Mouse (Mus musculus) kidney, adult 2 months (tissue): ENCODE measurements at regions not wholly inside any gene's neighbourhood (a gene's known extent, or its start where the extent isn't known, plus 50 kb on each side); places are given as distances from the start of the nearest gene placed in this dataset.

Experiments
- DNase-seq: peaks from one replicate; pipeline ENCODE4 v3.0.0; 2021
- H3K27ac ChIP-seq: fragments of 200-500 bp; 2 replicates; pipeline ENCODE4 v1.5.1; 2012; ENCODE audit warnings: low read depth, low read length, control low read depth, inconsistent platforms; ENCODE audit not compliant: insufficient read depth
- H3K27me3 ChIP-seq: fragments of 200-500 bp; replicated peaks from 2 replicates; pipeline ENCODE4 v1.6.1; 2012; ENCODE audit warnings: mild to moderate bottlenecking, moderate library complexity, low read length, inconsistent platforms; ENCODE audit not compliant: control insufficient read depth, insufficient read depth
- H3K36me3 ChIP-seq: fragments of 200-500 bp; 2 replicates; pipeline ENCODE4 v1.6.1; 2012; ENCODE audit warnings: mild to moderate bottlenecking, moderate library complexity, low read length, inconsistent platforms; ENCODE audit not compliant: control insufficient read depth, insufficient read depth
- H3K4me1 ChIP-seq: fragments of 200-500 bp; 2 replicates; pipeline ENCODE4 v1.6.1; 2011; ENCODE audit warnings: low read length; ENCODE audit not compliant: control insufficient read depth, insufficient read depth
- H3K4me3 ChIP-seq: fragments of 200-500 bp; 2 replicates; pipeline ENCODE4 v1.5.1; 2011; ENCODE audit warnings: mild to moderate bottlenecking, low read depth, low read length, control low read depth; ENCODE audit not compliant: insufficient read depth
- CTCF ChIP-seq: fragments of 200-500 bp; conservative IDR thresholded peaks from 2 replicates; pipeline ENCODE4 v1.5.1; 2011; ENCODE audit warnings: low read depth, mild to moderate bottlenecking, control low read depth, low read length, moderate library complexity, mixed read lengths; ENCODE audit not compliant: insufficient read depth, insufficient read length
- POLR2A ChIP-seq: fragments of 200-500 bp; IDR thresholded peaks from one replicate; pipeline ENCODE4 v1.6.1; 2011; ENCODE audit warnings: low read depth, low read length, control low read depth
- WGBS: fragments of 180-500 bp; shearing (Covaris S2); methylation state at CpG from one replicate; pipeline ENCODE4 v1.1.7; 2018; 5-methylcytosine and 5-hydroxymethylcytosine counted together

GRCm38 (mm10) chr13:16633445-16634092, 621.9 kb downstream of the Inhba start:
- Histone ChIP-seq H3K27me3 (no peaks in the 10 kb centered on the region), H3K36me3 (no peaks in the 10 kb centered on the region), H3K4me1 (no peaks in the 10 kb centered on the region), H3K4me3 (no peak overlapping the region), H3K27ac (no peak overlapping the region)
- TF ChIP-seq POLR2A, result no peak
- TF ChIP-seq CTCF, result no peak
- 43% methylated on average over 5 of the region's 5 CpGs for WGBS
- DNase-seq, result peak; percentile 3

- H3K4me1 ChIP-seq, result no peaks in the 10 kb centered on the region
- no peak overlapping the region for H3K4me3 ChIP-seq
- H3K36me3 ChIP-seq, result no peaks in the 10 kb centered on the region
- H3K27me3 ChIP-seq, result no peaks in the 10 kb centered on the region
- no peak for TF ChIP-seq CTCF
- TF ChIP-seq POLR2A, result no peak
- H3K27ac ChIP-seq, result no peak overlapping the region
- DNase-seq, result peak; percentile 64
- WGBS, result 60% methylated on average over 2 of the region's 2 CpGs
Observed at GRCm38 (mm10) chr13:16636251-16636650, 624.6 kb downstream of the Inhba start.

- 35% methylated on average over 3 of the region's 3 CpGs for WGBS
- no peak for DNase-seq
- no peak overlapping the region for H3K27ac ChIP-seq
- H3K4me1 ChIP-seq, result no peaks in the 10 kb centered on the region
- no peaks in the 10 kb centered on the region for H3K27me3 ChIP-seq
- TF ChIP-seq POLR2A (no peak), CTCF (no peak)
- no peaks in the 10 kb centered on the region for H3K36me3 ChIP-seq
- no peak overlapping the region for H3K4me3 ChIP-seq
Observed at GRCm38 (mm10) chr13:16641611-16642449, 630.2 kb downstream of the Inhba start.

GRCm38 (mm10) chr13:16642450-16642994, 630.9 kb downstream of the Inhba start:
- Histone ChIP-seq H3K4me3 (no peak overlapping the region), H3K27me3 (no peaks in the 10 kb centered on the region), H3K27ac (no peak overlapping the region), H3K4me1 (no peaks in the 10 kb centered on the region), H3K36me3 (no peaks in the 10 kb centered on the region)
- TF ChIP-seq CTCF, result no peak
- TF ChIP-seq POLR2A, result no peak
- DNase-seq, result no peak
- 72% methylated on average over 6 of the region's 6 CpGs for WGBS

- TF ChIP-seq POLR2A (no peak), CTCF (no peak)
- Histone ChIP-seq H3K27ac (no peak overlapping the region), H3K36me3 (no peaks in the 10 kb centered on the region), H3K4me3 (no peak overlapping the region), H3K4me1 (no peaks in the 10 kb centered on the region), H3K27me3 (no peaks in the 10 kb centered on the region)
- WGBS, result 70% methylated on average over 3 of the region's 3 CpGs
- DNase-seq, result no peak
Observed at GRCm38 (mm10) chr13:16645311-16645710, 633.7 kb downstream of the Inhba start.

DNA sequence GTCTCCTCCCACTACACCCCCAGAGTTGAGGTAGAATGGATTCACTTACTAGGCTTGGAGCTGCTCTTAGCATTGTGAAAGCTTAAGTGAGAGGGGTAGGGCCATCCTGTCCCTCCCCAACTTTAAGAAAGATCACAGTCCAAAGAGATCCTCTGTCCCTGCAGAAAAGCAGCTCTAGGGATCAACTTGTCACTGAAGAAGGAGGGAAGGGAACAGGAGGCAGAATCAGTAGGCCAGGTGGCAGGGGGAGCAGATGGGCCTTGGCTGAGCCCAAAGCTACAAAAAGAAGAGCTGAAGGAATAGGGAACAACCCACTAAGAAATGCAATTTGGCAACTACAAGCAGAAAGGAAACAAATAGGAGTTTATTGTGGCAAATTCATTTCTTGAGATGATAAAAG, 634.4 kb downstream of the Inhba start:
- TF ChIP-seq CTCF, result no peak
- no peak for TF ChIP-seq POLR2A
- no peak for DNase-seq
- no peaks in the 10 kb centered on the region for H3K4me1 ChIP-seq

DNA sequence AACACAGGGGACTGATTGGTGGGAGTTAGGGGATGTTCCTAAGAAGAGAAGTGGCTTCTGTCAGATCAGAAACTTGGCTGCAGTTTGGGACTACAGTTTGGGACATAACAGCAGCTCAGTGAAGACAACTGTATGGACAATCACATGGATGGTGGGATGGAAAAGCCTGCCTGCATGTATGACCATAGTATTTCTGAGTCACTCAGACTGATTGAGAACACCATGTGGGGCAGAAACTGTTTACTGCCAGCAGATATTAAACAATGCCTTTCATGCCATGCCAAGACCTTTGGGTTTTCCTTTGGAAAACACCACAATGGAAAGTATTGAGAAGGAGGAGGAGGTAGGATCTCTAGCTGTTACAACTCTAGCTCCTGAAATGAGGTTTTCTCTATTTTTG, 635.0 kb downstream of the Inhba start:
- H3K36me3 ChIP-seq, result no peaks in the 10 kb centered on the region
- no peaks in the 10 kb centered on the region for H3K4me1 ChIP-seq
- no peaks in the 10 kb centered on the region for H3K27me3 ChIP-seq
- H3K27ac ChIP-seq, result no peak overlapping the region
- TF ChIP-seq CTCF, result no peak
- TF ChIP-seq POLR2A, result no peak
- DNase-seq, result no peak
- no peak overlapping the region for H3K4me3 ChIP-seq

More for the DNA sequence above, 634.4 kb downstream of the Inhba start:
- no peaks in the 10 kb centered on the region for H3K36me3 ChIP-seq
- no peaks in the 10 kb centered on the region for H3K27me3 ChIP-seq
- no peak overlapping the region for H3K27ac ChIP-seq
- no peak overlapping the region for H3K4me3 ChIP-seq
